Mouse (Mus musculus) spleen, postnatal 14 days (tissue): Measurements from ENCODE around the gene Rpain.

ENCODE experiments used
- DNase-seq, 2 experiments: peaks; one replicate each; pipeline ENCODE4 v3.0.0; 2021 to 2022; ENCODE audit warnings: low spot score in 2 of 2

Gene Rpain

DNA sequence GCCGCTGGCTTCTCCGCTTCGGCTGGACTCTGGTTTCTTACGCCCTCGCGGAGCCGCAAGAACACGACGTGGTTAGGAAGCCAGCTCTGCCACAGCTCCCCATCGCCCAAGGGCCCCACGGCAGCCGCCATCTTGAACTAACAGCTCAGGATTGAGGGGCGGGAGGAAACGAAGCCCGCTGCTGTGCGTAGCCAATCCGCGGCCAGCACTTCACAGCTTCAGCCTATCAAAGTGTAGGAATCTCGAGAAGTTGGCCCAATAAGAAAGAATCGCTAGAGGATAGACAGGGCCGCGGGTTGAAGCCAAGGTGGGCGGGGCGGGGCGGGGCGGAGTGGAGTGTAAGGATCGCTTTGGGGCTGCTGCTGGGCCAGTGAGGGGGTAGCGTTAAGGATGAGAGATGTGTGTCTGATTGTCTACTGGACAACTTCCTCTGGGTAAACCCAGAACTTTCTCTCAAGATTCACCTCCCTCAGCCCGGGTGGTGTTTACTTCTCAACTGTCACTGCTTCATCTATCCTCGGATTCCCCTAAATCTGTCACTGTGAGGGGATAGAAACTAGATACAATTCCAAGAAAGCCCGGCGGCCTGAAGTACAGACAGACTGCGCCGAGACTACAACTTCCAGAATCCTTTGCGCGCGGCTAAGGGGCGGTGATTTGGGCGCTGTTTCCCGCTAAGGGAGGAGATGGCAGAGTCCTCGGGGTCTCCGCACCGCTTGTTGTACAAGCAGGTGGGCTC, at the start of gene Rpain, which contains the start of gene Nup88:
Rpain (plus strand) TSS at position 393 of the 739 bp plus-strand sequence.
Nup88 (minus strand) TSS at position 153 of the 739 bp plus-strand sequence.
- peak; percentile 83 to 86 for DNase-seq

DNA sequence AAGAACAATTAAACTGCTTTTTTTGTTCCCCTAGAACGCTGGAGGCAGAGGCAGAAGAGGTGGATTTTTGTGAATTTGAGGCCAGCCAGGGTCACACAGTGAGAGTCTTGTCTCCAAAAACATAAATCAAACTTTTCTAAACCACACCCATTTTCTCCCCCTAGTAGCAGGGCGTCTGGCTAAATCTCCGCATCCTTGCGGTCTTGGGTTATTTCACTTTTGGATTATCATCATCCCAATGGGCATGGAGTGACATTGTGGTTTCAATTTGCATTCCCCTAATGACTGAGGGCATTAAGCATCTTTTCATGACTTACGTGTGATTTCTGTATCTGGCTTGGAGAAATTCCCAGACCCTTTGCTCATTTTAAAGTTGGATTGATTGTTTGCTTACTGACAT, 38.6 kb upstream of the Rpain start:
- no peak for DNase-seq

DNA sequence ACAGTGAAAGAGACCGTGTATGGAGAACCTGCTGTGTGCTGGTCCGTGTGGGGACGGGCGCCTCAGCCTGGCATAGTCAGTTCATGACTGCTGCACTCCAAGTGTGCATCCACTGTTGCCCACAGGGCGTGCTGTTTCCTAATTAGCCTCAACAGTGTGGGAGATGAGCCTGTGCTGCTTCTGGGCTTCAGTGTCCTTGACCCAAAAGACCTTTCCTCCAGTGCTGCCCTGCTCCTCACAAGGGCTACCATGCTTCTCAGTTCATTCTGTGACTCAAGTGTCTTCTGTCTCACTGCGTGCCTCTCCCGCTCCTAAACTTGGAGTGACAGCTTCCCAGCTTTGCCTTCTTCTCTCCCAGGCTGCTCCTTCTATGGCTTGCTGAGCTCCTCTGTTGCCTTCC, 34.7 kb upstream of the Rpain start:
- no peak for DNase-seq

GRCm38 (mm10) chr11:70942596-70942995, 27.4 kb upstream of the Rpain start:
- DNase-seq: no peak

DNA sequence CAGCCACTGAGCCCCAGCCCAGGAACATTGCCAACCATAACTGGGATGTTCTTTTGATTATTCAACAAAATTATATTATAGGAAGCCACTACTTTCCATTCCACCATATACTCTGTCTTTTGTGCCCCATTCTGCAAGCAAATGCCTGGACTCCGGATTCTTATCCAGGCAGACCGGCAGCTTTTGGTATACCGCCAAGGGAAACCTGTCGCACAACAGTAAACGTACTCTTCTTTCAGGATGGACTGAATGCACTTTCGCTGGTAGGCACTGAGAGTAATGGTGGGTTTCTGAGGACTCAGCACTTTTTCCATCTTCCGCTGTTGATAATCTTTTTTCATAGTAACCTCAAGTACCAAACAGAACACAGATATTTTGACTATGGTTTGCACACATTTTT, 26.4 kb upstream of the Rpain start:
- DNase-seq: no peak

GRCm38 (mm10) chr11:70944935-70945817, 24.8 kb upstream of the Rpain start:
- DNase-seq: no peak

DNA sequence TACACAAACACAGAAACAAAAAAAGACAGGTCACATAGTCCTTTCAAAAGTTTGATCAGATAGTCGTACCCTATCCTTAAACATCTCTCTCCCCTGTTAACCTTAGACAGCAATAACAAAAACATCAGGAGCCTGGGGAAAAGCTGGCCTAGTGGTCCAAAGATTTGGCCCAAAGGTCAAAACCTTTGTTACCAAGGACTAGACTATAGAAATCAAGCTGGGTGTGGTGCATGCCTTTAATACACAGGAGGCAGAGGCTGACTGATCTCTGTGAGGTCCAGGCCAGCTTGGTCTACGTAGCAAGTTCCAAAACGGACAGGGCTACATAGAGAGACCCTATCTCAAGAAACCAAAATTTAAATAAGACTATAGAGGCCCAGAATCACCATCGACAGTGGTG, 15.3 kb upstream of the Rpain start:
- no peak for DNase-seq

- no peak for DNase-seq
Measured at GRCm38 (mm10) chr11:70960786-70961554, 9.0 kb upstream of the Rpain start.

DNA sequence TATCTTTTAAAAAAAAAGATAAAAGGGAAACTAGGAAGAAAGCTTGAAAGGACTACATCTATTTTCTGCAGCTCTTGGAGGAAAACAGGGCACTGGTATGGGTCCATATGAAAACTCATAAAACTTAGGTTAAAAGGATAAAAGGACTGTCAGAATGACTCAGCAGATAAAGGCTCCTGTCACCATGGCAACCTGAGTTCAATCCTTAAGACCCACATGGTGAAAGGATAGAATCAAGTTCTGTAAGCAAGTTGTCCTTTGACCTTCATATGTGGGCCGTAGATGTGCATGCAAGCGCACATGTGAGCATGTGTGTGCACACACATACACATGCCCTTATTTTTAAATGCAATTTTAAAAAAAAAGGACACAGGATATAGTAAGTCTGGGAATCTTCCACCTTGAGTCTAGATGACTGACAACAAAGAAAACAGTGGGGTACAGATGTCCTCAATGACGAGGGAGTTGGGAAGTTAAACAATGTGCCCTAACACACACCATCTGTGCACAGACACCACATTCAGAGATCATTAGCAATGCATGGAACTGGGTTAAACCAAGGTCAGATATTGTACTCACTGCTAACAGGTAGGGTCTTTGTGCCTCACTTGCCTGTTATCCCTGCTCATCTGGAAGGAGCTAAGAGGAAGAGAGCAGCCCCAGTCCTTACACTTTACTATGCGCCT, 5.6 kb upstream of the Rpain start:
- no peak for DNase-seq

DNA sequence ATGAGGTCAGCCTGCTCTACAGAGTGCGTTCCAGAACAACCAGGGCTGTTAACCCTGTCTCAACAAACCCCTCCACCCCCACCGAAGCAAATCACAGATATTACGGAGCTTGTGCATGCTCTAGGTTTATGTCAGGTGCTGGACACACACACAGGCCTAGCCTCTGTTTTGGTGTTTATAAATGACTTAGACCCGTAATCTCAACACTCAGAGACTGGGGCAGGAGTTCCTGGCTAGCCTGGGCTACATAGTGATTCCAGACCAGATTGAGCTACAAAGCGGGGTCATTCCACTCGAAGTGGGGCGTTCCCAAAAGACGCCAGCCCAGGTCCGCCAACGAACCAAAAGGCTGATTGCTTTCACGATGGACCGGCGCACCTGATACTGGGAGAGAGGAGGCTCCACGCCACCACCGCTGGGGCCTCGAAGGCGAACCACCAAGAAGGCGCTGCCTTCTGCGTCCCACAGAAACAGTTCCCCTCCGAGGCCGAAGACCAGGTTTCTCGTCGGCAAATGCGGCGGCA, 680 bp upstream of the Rpain start:
- DNase-seq: no peak

DNA sequence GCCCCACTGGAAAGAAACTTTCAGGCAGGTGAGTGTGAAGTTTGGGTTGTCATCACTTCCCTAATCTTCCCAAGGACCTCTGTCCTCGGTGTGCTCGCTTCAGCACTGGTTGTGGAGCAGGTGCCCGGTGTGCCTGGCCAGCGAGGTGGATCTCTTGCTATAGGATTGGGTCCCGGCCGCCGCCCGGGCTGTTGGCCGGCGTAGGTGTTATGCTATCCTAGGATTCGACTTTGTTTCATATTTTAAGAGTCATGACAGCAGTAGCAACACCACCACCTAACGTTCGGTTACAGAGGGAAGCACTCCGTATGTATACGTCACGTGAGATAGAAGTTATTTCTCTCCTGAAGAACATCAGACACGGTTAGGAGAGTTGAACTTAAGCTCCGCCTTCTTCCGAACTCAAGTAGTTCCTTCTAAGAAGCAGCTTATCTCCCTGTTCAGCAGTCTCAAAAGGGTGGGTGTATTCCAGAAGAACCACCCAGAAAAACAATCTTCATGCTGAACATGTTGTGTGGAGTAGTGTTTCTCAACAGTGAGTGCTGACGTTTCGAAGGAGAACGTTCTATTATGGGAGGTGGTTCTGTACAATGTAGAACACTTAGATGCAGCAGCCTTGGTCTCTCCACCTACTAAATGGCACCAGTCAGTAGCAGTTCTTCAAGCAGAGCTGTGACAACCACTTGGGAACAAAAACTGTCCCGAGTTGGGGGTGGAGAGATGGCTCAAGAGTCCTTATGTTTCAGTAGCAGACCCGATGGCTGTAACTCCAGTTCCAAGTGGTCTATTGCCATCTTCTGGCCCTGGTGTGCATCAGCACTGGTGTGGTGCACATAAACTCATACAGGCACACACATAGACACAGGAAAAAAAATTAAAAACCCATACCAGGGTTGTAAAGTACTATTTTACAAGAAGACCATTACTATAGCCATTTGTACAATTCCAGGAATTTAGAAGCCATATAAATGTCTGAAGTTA, 837 bp downstream of the Rpain start:
- DNase-seq: peak in 1 of 2 experiments; percentile 16

- DNase-seq: no peak
Measured at GRCm38 (mm10) chr11:70972586-70972985, 2.6 kb downstream of the Rpain start.

GRCm38 (mm10) chr11:70973947-70974346, 3.9 kb downstream of the Rpain start:
- DNase-seq: no peak

DNA sequence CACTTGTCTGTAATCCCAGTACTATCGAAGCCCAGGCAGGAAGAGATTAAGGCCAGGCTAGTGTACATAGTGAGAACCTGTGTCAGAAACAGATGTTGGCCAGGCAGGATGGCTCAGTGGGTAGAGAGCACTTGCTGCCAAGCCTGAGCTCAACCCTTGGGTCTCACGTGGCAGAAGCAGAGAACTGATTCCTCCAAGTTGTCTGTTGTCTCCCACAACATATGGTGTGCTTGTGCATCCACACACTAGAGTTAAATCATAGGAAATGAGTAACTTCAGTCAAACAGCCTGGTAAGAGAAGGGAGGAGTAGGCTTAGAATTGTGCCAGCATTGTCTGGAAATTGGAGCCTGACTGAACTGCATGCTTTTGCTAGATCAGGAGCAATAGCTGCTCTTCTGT, 5.2 kb downstream of the Rpain start:
- no peak for DNase-seq

GRCm38 (mm10) chr11:70977293-70977692, 7.3 kb downstream of the Rpain start:
- DNase-seq: no peak

GRCm38 (mm10) chr11:70980232-70980631, 10.2 kb downstream of the Rpain start:
- no peak for DNase-seq

GRCm38 (mm10) chr11:70980751-70981510, 10.9 kb downstream of the Rpain start:
- DNase-seq: no peak

DNA sequence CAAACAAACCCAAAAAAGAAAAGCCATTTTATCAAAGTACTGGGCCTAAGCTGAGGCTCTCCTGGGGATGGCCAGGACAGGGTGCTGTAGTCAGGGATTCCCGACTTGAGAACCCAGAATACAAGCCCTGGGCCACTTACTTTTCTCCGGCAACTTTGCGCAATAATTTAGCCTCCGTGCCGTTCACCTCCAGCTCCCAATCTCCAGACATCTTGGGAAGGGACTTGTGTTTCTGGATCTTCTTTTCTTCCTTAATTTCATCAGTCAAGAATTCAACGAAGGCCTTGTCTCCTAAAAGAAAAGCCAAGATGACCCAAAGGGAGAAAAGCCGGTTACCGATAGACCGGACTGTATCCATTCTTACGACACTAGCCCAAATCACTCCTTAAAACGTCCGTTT, 12.0 kb downstream of the Rpain start:
- no peak for DNase-seq

DNA sequence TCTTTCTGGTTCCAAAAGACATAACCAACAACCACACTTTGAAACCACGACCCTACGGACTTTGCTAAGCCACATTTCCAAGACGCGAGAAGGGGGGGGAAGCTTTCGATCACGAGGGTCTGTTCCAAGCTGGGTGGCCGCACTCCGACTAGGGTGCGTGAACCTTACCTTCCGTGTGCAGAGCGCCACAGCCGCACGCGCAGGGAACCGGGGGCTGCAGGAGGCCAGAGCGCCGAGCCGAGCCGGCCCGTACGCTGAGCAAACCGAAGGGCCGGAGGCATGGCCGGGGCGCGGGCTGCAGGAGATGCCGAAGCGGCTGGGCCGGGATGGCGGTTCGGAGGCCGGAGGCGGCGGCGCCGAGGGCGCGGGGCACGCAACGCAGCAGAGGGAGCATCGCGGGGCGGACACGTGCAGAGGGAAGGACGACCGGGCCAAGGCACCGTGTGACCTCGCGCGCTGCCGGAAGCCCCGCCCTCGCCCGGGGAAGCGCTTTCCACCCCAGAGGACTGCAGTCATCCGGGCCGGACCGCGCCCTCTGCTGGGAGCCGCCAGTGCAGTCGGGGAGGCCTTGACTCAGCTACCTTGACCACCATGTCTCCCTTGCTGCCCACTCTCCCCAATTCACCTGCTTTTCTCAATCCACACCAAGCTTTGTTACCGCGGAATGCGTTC, 12.7 kb downstream of the Rpain start, which contains the start of gene C1qbp:
C1qbp (minus strand) TSS at position 470 of the 672 bp plus-strand sequence.
- peak; percentile 88 to 95 for DNase-seq
